Mouse (Mus musculus) adrenal gland, postnatal 36 days (tissue): ENCODE data around the gene Armc10. TPM values are rescaled to one million over a fixed set of nuclear protein-coding genes. Genes with fewer than 3 reads are reported as not detected.
"Not testable (repeated sequence)": the region's sequence is repeated elsewhere in the genome, so short reads cannot be mapped to it uniquely, and the experiment has no call there.

Source experiments
- DNase-seq, 2 experiments: peaks; one replicate each; pipeline ENCODE4 v3.0.0; 2021; ENCODE audit warnings: mixed read lengths in 1 of 2
- long read RNA-seq, 2 experiments: library from polyadenylated mRNA; stranded (forward); transcript quantifications; one replicate each; pipeline ENCODE4 v2.0.0; 2021; ENCODE audit warnings: borderline sequencing depth in 2 of 2
- total RNA-seq, 2 experiments: library from RNA; stranded (reverse); gene quantifications; 2 replicates each; pipeline ENCODE4 v1.2.3; 2021

The Armc10 gene
- 10 to 100 TPM; 11.4 to 28.0 TPM for total RNA-seq
- long read RNA-seq, experiment 1, transcript Armc10-201 (6 exons, 2,221 nt), result major isoform, 25 of 29 reads
- long read RNA-seq, experiment 1, partial matches to known transcripts, result 1 of 29 reads
- long read RNA-seq, experiment 1, other reads (novel, unspliced or antisense), result 3 of 29 reads
- long read RNA-seq, experiment 2, partial matches to known transcripts, result 0 of 3 reads
- long read RNA-seq, experiment 2, other reads (novel, unspliced or antisense), result 0 of 3 reads

DNA sequence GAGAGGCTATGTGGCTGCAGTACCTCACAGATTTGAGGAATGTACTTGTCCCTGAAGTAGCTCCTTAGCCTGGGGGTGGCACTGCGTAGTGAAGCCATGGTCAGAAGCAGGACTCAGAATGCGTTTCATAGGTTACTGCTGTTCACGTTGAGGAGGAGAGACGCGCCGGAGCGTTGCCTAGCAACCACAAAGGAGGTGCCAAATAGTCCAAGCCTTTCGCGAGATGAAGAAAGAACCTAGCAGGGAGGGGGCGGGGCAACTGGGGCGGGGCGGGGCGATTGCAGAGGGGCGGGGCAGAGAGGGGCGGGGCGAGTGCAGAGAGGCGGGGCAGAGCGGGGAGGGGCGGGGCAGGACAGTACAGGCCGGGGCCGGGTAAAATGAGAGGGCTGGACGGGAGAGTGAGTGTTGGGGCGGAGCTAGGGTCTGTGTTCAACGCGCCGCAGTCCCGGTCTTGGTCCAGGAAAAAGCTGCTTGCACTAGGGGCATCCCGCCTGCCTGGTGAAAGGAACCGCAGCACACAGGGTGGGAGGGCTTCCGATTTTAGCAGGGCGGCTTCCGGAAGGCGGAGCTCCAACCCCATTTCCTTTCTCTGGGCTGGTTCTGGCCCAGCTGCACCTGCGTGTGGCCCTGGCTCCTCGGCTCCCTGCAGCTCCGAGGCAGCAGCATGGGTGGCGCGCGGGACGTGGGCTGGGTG is at the start of gene Armc10, which contains the start of gene Fbxl13:
TSS of gene Armc10 (plus strand) at position 375 of the 694 bp plus-strand sequence.
TSS of gene Fbxl13 (minus strand) at position 196 of the 694 bp plus-strand sequence.
- peak; percentile 88 to 90 for DNase-seq

DNA sequence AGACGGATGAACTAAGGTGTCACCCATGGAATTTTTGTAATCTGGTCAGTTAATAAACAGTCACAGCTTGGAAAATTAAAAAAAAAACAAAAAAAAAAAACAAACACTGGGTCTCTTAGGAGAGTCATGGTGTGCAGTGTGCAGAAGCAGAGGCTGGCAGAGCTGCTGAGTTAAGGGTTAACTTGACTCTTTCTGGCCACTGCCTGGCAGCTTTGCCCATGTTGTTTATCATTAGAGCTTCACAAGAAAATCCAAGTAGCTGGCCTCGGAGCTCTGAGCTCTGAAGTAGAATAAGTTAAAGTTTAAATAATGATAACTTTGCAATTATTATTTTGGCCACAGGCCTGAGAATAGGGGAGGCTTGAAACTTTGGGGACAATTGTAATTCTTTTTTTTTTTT is 46.1 kb upstream of the Armc10 start:
- not testable (repeated sequence) for DNase-seq

DNA sequence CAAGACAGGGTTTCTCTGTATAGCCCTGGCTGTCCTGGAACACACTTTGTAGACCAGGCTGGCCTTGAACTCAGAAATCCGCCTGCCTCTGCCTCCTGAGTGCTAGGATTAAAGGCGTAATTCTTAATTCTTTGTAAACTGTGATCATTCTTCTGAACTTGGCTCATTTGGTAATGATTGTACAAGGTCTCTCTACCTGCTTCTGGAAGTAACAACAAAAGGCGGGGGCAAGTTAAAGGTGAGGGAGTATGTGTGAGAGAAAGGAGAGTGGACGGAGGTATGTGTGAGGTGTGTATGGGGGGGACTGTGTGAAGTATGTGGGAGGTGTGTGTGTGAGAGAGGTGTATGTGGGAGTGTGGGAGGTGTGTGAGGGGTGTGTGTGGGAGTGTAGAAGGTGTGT is 45.7 kb upstream of the Armc10 start:
- no peak for DNase-seq

DNA sequence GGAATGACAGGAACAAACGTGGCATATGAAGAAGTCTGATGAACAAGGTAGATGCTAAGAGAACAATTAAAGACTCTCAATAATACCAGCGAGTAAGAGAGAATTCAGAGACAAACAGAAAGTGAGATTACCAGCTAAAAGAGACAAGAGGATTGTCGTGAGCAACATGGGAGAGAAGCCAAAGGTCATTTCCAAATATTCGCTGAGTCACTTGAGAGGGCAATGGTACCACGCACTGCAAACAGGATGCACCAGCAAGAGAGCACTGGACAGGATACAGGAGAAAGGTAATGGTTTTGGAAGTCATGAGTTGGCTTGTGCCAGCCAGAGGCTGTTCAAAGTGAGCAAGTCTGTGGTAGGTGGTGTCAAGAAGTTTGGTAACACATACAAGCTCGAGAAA is 39.7 kb upstream of the Armc10 start:
- peak; percentile 34 to 39 for DNase-seq

DNA sequence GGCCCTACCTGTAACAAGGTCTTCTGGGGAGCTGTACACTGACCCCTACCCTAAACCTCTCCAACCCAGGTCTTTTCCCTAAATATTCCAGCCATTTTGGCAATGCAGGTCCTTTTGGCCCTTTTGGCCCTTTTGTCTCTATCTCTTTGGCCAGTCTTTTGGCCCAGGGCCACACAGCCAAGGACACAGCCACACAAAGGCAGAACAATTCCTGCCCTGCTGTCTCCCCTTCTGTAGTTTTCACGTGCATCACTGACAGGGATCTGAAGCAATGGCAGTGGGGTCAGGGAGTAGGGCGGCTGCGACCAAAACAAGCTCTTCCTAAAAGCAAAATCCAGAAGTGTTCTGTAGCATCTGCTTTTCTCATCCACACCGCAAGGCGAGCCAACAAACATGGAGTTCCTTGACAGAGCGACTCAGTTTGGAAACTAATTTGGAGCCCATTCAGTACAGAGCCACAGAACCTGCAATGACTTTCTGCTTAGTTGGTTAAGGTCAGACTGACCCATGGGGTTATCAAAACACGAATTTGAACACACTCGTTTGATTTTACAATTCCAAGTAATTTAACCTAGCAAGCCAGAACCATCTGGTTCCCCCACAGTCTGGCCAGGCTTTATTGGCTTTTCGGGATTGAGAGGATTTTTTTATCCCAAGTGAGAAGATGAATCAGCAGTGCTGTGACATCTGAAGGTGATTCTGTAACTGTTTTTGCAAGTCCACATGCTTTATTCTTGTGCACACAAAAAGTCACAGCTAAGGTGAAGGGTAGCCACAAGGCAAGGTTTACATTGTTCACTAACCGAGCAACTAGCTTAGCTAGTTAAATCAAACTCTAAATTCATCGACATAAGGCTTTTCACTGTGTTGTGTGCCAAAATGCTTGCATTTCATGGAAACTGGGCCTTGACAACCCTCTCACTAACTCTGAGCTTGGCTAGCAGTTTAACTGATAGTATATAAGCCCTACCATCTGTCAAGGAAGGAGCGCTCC is 37.0 kb upstream of the Armc10 start:
- peak; percentile 63 for DNase-seq

DNA sequence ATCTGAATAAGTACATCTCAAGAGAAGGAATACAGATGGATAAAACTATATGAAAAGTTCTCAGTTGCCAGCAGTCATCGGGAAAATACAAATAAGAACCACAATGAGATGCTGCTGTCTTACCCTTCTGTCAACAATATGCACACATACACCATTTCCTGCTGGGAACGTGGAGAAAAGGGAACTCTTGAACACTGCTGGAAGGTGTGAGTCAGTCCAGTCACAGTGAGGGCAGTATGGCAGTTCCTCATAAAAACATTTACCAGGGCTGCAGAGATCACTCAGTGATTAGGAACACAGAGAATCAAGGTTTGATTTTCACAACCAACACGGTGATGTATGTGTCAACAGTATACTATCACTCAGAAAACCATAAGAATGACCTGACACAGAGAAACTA is 34.6 kb upstream of the Armc10 start:
- DNase-seq, result no peak

DNA sequence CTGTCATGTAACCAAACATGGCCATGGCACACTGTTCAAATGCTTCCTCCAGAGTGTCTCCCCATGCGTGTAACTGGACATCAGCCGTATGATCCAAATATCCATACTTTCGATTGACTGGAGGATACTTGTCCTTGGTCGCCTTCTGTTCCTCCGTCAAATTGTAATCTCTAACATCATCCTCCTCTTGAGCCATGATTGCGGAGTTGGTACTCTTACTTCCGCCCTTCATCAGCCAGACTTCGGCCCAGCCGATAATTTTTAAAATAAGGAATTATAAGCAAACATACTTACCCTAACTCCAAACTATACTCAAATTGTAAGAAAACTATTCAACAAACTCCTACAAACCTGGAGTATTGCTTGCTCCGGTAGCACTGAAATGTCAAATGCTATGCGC is 31.3 kb upstream of the Armc10 start:
- not testable (repeated sequence) for DNase-seq

DNA sequence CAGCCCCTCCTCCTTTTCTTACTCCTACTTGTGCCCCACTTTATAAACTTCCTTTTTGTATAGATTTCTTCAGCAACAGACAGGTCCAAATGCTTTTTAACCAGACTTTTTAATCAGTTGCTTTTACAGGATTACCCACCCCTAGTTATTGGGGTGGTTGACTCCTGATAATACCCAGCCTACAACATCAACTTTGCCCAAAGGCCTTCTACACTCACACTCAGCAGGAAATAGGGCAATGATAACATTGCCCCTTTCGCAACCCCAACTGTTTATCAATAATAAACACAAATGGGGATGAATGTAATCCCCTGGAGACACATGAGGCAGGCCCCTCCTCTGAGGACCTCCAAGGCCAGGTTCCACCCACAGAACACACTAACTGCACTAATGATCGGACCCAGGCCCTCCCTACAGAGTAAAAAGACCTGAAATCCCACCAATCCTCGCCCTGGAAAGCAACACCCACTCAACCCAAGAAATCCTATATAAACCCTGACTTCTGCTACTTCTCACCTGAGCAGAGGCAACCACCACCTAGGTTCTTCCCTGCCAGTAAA is 29.1 kb upstream of the Armc10 start:
- no peak for DNase-seq

DNA sequence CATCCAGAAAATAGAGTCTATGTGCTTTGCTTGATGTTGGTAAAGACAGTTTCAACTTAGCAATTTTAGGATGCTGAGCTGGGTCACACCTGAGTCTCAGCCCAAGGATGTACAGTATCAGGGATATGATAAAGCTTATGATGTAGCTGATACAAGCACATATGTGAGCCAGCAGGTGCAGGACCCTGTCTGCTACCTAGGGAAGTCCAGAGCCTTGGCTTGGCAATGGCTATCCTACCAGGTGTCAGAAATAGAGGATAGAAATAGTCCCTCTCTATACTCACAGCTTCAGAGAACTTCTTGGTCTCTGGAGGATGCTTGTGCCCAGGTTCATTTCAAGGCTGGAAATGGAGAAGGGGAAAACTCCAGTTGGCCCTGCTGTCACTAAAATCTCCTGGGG is 19.7 kb upstream of the Armc10 start:
- DNase-seq, result no peak

DNA sequence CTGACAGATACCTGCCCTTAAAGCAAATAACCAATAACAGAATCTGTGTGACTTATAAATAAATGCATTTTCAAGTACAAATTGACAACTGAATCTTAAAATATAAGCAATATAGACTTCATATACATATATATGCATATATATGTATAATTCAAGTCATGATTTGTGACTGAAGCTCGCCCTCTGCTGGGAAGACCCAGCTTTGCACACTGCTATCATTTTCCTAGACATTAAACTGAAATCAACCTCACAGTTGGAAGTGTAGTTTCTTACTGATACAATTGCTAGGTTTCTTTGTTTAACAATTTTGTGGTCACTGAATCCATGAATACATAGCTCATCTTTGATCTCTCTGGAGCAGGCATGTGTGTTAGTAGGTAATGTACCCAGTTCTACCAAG is 4.7 kb upstream of the Armc10 start:
- DNase-seq, result peak; percentile 27 to 33

DNA sequence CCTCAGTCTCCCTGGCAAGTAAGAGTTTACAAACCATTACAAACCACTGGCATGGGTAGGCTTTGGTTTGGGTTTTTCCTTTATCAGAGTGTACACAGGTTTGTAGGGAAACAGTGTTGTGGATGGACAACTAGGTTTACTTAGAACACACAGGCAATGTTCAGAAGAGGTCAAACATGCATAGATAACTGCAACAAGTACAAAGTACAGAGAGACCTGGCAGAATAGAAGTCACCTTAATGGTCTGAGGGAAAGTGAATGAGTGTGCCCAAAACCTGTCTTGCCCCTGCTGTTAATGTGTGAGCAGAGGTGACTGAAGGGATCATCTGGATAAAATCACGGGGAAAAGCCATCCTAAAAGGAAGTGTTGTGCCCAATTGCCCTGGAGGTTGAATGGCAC is 2.0 kb upstream of the Armc10 start:
- no peak for DNase-seq

DNA sequence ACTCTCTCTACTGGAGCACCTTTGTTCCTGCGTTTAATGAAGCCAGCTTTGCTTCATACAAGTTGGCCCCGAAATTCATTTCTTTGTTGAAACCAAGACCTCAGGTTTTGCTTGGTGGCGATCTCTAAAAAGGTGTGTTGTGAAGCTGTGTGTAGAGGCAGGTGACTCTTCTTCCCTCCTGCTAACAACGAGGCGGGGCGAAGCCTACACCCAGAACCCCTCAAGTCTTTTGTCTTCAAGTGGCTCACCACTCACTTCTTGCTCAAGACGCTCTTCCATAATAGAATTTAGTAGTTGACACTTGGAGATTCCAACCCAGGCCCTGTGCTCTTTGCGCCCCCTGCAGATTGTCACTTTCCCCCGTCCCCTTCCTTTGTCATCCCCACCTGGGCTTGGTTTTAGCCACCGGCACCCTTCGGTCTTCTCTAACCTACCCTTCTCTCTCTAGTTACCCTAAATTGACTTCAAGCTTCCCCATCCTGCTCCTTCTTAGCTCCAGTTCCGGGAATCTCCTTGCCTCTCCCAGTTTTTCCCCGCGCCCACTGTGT is 648 bp upstream of the Armc10 start:
- no peak for DNase-seq

DNA sequence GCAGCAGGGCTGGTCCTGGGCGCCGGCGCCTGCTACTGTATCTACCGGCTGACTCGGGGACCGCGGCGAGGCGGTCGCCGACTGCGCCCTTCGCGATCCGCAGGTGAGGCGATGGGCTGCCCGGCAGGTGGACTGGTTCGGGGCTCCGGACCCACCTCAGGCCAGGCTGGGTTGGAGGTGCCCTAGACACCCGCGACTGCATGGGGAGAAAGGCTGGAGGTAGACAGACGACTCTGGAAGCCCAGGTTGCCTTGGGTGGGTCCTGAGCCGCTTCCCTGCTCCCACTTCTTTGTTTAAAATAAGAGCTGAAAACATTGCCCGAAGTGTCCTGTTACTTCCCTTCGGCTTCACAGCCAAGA is 499 bp downstream of the Armc10 start:
- no peak for DNase-seq

DNA sequence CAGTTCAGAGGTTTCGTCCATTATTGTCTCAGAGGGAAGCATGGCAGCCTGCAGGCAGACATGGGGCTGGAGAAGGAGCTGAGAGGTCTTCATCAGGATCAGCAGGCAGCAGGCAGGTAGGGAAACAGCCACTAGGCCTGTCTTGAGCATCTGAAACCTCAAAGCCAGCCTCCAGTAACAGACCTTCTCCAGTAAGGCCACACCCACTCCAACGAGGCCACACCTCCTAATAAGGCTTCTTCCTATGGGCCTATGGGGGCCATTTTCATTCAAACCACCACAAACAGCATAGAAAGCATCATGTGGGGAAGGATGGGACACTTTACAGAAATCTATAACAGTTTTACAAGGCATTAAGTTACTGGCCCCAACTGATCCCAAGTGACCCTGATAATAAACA is 5.1 kb downstream of the Armc10 start:
- DNase-seq, result no peak

DNA sequence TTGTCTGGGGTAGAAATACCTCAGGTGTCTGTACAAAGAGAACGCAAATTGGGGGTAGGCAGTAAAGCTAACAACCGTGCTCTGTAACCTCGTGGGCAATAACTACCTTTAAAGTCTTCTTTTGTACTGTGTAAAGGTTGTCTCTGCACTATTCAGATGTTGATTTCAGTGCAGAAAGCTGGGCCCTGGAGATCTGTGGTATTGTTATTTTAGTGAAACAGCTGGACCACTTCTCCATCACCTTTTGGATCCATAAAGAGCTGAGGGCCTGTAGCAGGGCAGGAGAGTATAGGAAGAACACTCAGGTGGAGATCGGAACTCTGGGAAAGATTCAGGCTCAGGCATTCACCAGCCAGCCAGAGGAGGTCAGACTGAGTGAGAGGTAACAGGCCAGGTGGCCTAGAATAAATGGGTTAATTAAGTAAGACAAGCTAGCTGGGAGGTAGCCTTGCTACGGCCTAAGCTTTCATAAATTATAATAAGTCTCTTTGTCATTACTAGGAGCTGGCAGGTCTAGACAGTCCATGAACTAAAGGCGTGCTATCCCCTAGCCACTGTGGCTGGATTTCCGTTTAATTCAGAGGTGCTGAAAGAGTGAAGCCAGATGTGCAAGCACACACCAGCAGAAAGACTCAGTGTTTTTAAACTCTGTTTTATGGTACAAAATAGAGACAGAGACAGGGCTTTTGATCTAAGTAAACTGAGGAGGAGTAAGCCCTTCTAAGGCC is 6.4 kb downstream of the Armc10 start:
- no peak for DNase-seq

DNA sequence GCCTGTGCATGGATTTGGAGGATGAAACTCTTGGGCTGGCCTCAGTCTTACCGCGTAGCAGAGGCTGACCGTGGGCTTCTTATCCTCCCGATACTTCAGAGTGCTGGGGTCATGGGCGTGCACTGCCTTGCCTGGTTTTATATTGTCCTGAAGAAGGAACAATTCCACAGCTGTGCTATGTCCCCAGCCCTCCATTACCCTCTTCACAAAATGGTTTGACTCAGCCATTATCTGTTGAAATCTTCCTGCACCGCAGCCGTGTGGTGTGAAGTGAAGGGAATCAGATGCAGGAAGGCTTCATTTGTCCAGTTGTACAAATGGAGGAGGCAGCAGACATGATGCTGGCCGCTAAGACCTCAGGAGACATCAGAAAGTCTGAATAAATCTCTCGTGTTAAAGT is 11.3 kb downstream of the Armc10 start:
- no peak for DNase-seq

DNA sequence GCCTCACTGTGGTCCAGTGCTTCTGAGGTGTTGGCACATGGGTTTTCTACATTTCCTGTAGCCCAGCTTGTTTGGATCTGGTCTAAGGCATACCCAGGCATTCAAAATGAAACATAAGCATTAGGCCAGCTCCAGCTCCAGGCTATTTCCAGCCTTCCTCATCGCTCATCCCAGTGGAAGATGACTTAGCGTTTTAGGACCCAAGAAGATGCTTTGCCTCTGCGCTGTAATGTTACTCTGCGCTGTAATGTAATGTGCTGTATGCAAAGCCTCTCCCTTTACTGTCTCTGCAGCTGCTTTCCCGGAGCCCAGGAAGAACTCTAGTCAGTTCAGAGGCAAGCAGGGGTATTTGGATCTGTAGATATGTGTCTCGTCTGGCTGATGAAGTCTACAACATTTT is 12.4 kb downstream of the Armc10 start:
- DNase-seq, result no peak

DNA sequence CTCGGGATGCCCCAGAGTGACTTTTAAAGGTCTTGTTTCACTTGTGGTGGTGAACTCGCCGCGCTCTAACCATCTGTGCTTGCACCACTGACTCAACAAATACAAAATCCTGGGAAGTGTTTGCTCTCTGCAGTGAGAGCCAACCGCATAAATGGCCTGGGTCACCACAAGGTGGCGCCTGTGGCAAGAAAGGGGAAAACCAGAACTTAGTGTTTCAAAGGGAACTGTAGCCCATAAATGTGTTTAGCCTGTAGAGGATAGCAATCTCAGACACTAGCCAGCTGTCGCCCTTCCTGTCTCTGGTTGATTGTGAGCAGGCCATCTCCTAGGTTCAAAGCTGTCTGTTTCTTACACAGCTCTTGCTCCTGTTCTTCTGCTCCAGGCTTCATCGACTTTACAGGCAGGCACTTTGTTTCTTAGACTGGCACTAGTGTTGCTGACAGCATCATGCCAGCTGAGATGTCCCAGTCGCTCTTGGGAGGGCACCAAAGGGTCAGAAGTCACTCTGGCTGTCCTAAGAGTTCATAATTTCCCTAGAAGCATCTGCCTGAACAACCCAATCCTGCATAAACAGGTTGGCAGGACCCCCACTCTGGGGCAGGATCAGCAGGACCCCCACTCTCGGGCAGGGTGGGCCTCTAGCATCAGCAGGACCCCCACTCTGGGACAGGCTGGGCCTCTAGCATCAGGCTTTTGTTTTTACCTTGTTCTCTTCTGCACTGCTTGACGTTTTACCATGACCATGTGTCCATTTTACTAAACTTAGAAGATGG is 13.2 kb downstream of the Armc10 start:
- DNase-seq, result peak; percentile 90 to 91

DNA sequence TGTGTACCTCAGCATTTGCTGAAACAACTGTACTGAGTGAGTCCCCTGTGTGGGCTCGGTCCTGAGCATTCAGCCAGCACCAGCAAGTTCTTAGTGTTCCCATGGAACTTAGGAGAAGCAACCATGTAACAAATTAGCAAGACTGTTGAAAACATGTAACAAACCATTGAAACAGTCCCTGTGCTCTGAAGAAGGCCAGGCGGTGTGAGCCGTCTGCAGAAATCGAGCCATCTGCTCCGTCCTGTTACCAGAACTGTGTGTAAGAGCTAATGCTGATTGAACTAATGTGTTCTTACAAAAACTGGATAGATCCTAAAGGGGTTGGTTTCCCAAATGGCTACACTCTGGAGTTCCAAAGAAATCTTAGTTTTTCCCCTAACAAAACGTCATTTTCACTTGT is 15.2 kb downstream of the Armc10 start:
- no peak for DNase-seq

DNA sequence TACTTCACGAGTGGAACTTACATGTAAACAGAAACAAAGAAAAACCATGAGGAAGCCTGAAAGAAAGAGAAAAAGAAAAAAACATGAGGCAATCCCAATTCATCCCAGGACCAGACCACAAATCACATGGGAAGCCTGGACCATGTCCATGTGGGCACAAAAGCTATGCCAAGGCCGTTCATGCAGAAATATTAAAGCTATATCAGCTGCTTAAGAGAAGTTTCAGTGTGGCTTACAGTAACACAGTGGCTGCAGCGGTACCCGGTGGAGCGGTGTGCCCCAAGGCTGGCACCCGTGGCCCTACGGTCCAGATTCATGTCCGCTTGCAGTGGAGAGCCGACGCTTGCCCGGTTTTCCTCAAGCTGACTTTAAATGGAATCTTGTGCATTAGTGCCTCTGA is 17.5 kb downstream of the Armc10 start:
- DNase-seq, result peak; percentile 60 to 74
